Mouse (Mus musculus): ENCODE results near the gene Gtse1. TPM values are rescaled to one million over a fixed set of nuclear protein-coding genes. Genes with fewer than 3 reads are reported as not detected.

Gtse1 gene
- polyA plus RNA-seq, 1 experiment from 2014 or later, result 45.7 TPM

- H3K36me3 ChIP-seq (ENCODE audit: control insufficient read depth, insufficient read depth, low read length), result peaks cover 10% of the 10 kb centered on the region; the same call in 1 of the 2 replicates
- H3K4me3 ChIP-seq (ENCODE audit: low read depth, low read length), result no peak overlapping the region
- ATAC-seq (ENCODE audit: insufficient number of reproducible peaks, low FRiP score, low TSS enrichment, low read depth) (no peak), DNase-seq (ENCODE audit: low spot score) (no peak)
- H3K4me1 ChIP-seq (ENCODE audit: control insufficient read depth, insufficient read depth, low read length), result no peaks in the 10 kb centered on the region
- no peak overlapping the region for H3K9ac ChIP-seq (ENCODE audit: low read length)
- no peak overlapping the region for H3K4me2 ChIP-seq (ENCODE audit: low read depth, severe bottlenecking)
- H3K9me3 ChIP-seq (ENCODE audit: control insufficient read depth, low read length), result no peaks in the 10 kb centered on the region
- no peaks in the 10 kb centered on the region for H3K27me3 ChIP-seq (ENCODE audit: control insufficient read depth, insufficient read depth, low read length)
- H3K27ac ChIP-seq (replicated peaks; ENCODE audit: low read depth, low read length), result no peak overlapping the region
- WGBS, result 84% methylated on average over 8 of the region's 8 CpGs
These were observed 40.8 kb downstream of the Gtse1 start for GRCm38 (mm10) chr15:85900318-85900717.

GRCm38 (mm10) chr15:85900801-85901200 is 41.3 kb downstream of the Gtse1 start:
- DNase-seq (ENCODE audit: low spot score), result no peak
- no peaks in the 10 kb centered on the region for H3K9me3 ChIP-seq (ENCODE audit: control insufficient read depth, low read length)
- H3K4me3 ChIP-seq (ENCODE audit: low read depth, low read length), result no peak overlapping the region
- no peaks in the 10 kb centered on the region for H3K27me3 ChIP-seq (ENCODE audit: control insufficient read depth, insufficient read depth, low read length)
- 83% methylated on average over 12 of the region's 12 CpGs for WGBS
- no peak overlapping the region for H3K27ac ChIP-seq (replicated peaks; ENCODE audit: low read depth, low read length)
- H3K36me3 ChIP-seq (ENCODE audit: control insufficient read depth, insufficient read depth, low read length), result peaks cover 10% of the 10 kb centered on the region; the same call in 1 of the 2 replicates
- no peak overlapping the region for H3K9ac ChIP-seq (ENCODE audit: low read length)
- no peaks in the 10 kb centered on the region for H3K4me1 ChIP-seq (ENCODE audit: control insufficient read depth, insufficient read depth, low read length)
- H3K4me2 ChIP-seq (ENCODE audit: low read depth, severe bottlenecking), result no peak overlapping the region
- no peak for ATAC-seq (ENCODE audit: insufficient number of reproducible peaks, low FRiP score, low TSS enrichment, low read depth)

GRCm38 (mm10) chr15:85902505-85902904 is 43.0 kb downstream of the Gtse1 start:
- Histone ChIP-seq H3K36me3 (ENCODE audit: control insufficient read depth, insufficient read depth, low read length) (peaks cover 4% of the 10 kb centered on the region; the same call in 1 of the 2 replicates), H3K9me3 (ENCODE audit: control insufficient read depth, low read length) (no peaks in the 10 kb centered on the region), H3K27ac (replicated peaks; ENCODE audit: low read depth, low read length) (no peak overlapping the region), H3K9ac (ENCODE audit: low read length) (no peak overlapping the region), H3K4me3 (ENCODE audit: low read depth, low read length) (no peak overlapping the region), H3K27me3 (ENCODE audit: control insufficient read depth, insufficient read depth, low read length) (no peaks in the 10 kb centered on the region), H3K4me2 (ENCODE audit: low read depth, severe bottlenecking) (no peak overlapping the region), H3K4me1 (ENCODE audit: control insufficient read depth, insufficient read depth, low read length) (no peaks in the 10 kb centered on the region)
- DNase-seq (ENCODE audit: low spot score), result no peak
- WGBS, result 87% methylated on average over 10 of the region's 10 CpGs
- ATAC-seq (ENCODE audit: insufficient number of reproducible peaks, low FRiP score, low TSS enrichment, low read depth), result no peak

- WGBS, result 74% methylated on average over 8 of the region's 8 CpGs
- H3K4me3 ChIP-seq (ENCODE audit: low read depth, low read length), result no peak overlapping the region
- no peak overlapping the region for H3K9ac ChIP-seq (ENCODE audit: low read length)
- no peak overlapping the region for H3K27ac ChIP-seq (replicated peaks; ENCODE audit: low read depth, low read length)
- no peaks in the 10 kb centered on the region for H3K36me3 ChIP-seq (ENCODE audit: control insufficient read depth, insufficient read depth, low read length)
- ATAC-seq (ENCODE audit: insufficient number of reproducible peaks, low FRiP score, low TSS enrichment, low read depth) (no peak), DNase-seq (ENCODE audit: low spot score) (no peak)
- no peaks in the 10 kb centered on the region for H3K4me1 ChIP-seq (ENCODE audit: control insufficient read depth, insufficient read depth, low read length)
- no peak overlapping the region for H3K4me2 ChIP-seq (ENCODE audit: low read depth, severe bottlenecking)
- H3K27me3 ChIP-seq (ENCODE audit: control insufficient read depth, insufficient read depth, low read length), result no peaks in the 10 kb centered on the region
- no peaks in the 10 kb centered on the region for H3K9me3 ChIP-seq (ENCODE audit: control insufficient read depth, low read length)
These were observed 44.3 kb downstream of the Gtse1 start for GRCm38 (mm10) chr15:85903826-85904225.

- Histone ChIP-seq H3K36me3 (ENCODE audit: control insufficient read depth, insufficient read depth, low read length) (no peaks in the 10 kb centered on the region), H3K4me3 (ENCODE audit: low read depth, low read length) (no peak overlapping the region), H3K4me2 (ENCODE audit: low read depth, severe bottlenecking) (no peak overlapping the region), H3K4me1 (ENCODE audit: control insufficient read depth, insufficient read depth, low read length) (no peaks in the 10 kb centered on the region), H3K9me3 (ENCODE audit: control insufficient read depth, low read length) (no peaks in the 10 kb centered on the region), H3K27me3 (ENCODE audit: control insufficient read depth, insufficient read depth, low read length) (no peaks in the 10 kb centered on the region), H3K27ac (replicated peaks; ENCODE audit: low read depth, low read length) (no peak overlapping the region), H3K9ac (ENCODE audit: low read length) (no peak overlapping the region)
- DNase-seq (ENCODE audit: low spot score), result no peak
- 88% methylated on average over 7 of the region's 7 CpGs for WGBS
- ATAC-seq (ENCODE audit: insufficient number of reproducible peaks, low FRiP score, low TSS enrichment, low read depth), result no peak
These were observed 49.3 kb downstream of the Gtse1 start for GRCm38 (mm10) chr15:85908660-85909491.

GRCm38 (mm10) chr15:85909492-85909829 is 49.9 kb downstream of the Gtse1 start:
- Histone ChIP-seq H3K9me3 (ENCODE audit: control insufficient read depth, low read length) (no peaks in the 10 kb centered on the region), H3K4me3 (ENCODE audit: low read depth, low read length) (no peak overlapping the region), H3K27ac (replicated peaks; ENCODE audit: low read depth, low read length) (no peak overlapping the region), H3K4me2 (ENCODE audit: low read depth, severe bottlenecking) (no peak overlapping the region), H3K36me3 (ENCODE audit: control insufficient read depth, insufficient read depth, low read length) (no peaks in the 10 kb centered on the region), H3K9ac (ENCODE audit: low read length) (no peak overlapping the region), H3K27me3 (ENCODE audit: control insufficient read depth, insufficient read depth, low read length) (no peaks in the 10 kb centered on the region), H3K4me1 (ENCODE audit: control insufficient read depth, insufficient read depth, low read length) (no peaks in the 10 kb centered on the region)
- no peak for DNase-seq (ENCODE audit: low spot score)
- no peak for ATAC-seq (ENCODE audit: insufficient number of reproducible peaks, low FRiP score, low TSS enrichment, low read depth)
- WGBS, result 95% methylated on average over 3 of the region's 3 CpGs

GRCm38 (mm10) chr15:85909931-85910330 is 50.4 kb downstream of the Gtse1 start:
- ATAC-seq (ENCODE audit: insufficient number of reproducible peaks, low FRiP score, low TSS enrichment, low read depth) (no peak), DNase-seq (ENCODE audit: low spot score) (no peak)
- Histone ChIP-seq H3K27ac (replicated peaks; ENCODE audit: low read depth, low read length) (no peak overlapping the region), H3K9me3 (ENCODE audit: control insufficient read depth, low read length) (no peaks in the 10 kb centered on the region), H3K27me3 (ENCODE audit: control insufficient read depth, insufficient read depth, low read length) (no peaks in the 10 kb centered on the region), H3K4me3 (ENCODE audit: low read depth, low read length) (no peak overlapping the region), H3K4me1 (ENCODE audit: control insufficient read depth, insufficient read depth, low read length) (no peaks in the 10 kb centered on the region), H3K4me2 (ENCODE audit: low read depth, severe bottlenecking) (no peak overlapping the region), H3K9ac (ENCODE audit: low read length) (no peak overlapping the region), H3K36me3 (ENCODE audit: control insufficient read depth, insufficient read depth, low read length) (no peaks in the 10 kb centered on the region)
- WGBS, result 71% methylated on average over 10 of the region's 10 CpGs

GRCm38 (mm10) chr15:85913605-85914004 is 54.1 kb downstream of the Gtse1 start:
- Histone ChIP-seq H3K9ac (ENCODE audit: low read length) (no peak overlapping the region), H3K4me3 (ENCODE audit: low read depth, low read length) (no peak overlapping the region), H3K27ac (replicated peaks; ENCODE audit: low read depth, low read length) (no peak overlapping the region), H3K27me3 (ENCODE audit: control insufficient read depth, insufficient read depth, low read length) (no peaks in the 10 kb centered on the region), H3K9me3 (ENCODE audit: control insufficient read depth, low read length) (peaks cover 2% of the 10 kb centered on the region; the same call in 1 of the 2 replicates), H3K36me3 (ENCODE audit: control insufficient read depth, insufficient read depth, low read length) (no peaks in the 10 kb centered on the region), H3K4me1 (ENCODE audit: control insufficient read depth, insufficient read depth, low read length) (no peaks in the 10 kb centered on the region), H3K4me2 (ENCODE audit: low read depth, severe bottlenecking) (no peak overlapping the region)
- ATAC-seq (ENCODE audit: insufficient number of reproducible peaks, low FRiP score, low TSS enrichment, low read depth) (no peak), DNase-seq (ENCODE audit: low spot score) (peak; percentile 91)
- 33% methylated on average over 2 of the region's 2 CpGs for WGBS

Measured in limb, embryonic 11.5 days (tissue).